Mouse (Mus musculus) bone marrow macrophage, adult 2 months (primary cell): ENCODE measurements around the gene Zbtb39.

Experiments
- CTCF ChIP-seq: IDR thresholded peaks from 2 replicates; pipeline ENCODE4 v1.5.1; 2012; ENCODE audit warnings: low read depth, mild to moderate bottlenecking, low read length, moderate library complexity
- POLR2A ChIP-seq: IDR thresholded peaks from 2 replicates; pipeline ENCODE4 v1.6.1; 2012; ENCODE audit warnings: mild to moderate bottlenecking, low read depth, low read length, borderline replicate concordance

DNA sequence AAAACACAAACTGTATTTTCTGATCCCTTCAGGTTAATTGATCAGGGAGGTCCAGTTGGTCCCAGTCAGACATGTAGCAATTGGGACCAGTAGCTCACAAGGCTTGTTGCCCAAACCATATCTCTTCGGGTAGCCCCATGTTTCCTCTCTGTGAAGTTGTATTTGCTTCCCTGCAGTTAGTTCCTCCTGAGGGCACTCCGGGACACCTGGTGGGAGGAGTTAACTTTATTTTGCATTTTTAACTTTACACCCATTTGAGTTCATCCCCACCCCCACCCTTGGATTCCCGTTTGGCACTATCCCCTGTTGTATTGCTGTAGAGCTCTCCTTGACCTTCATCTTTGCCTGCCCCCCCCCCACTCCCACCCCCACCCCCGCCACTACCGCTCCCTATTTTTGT is 6.5 kb downstream of the Zbtb39 start:
- no peak for TF ChIP-seq CTCF
- TF ChIP-seq POLR2A, result no peak
